Mouse (Mus musculus): ENCODE data around the gene Epha4. TPM values are rescaled to one million over a fixed set of nuclear protein-coding genes. Genes with fewer than 3 reads are reported as not detected.

Epha4 gene
- polyA plus RNA-seq, 1 experiment, result 8.5 TPM

- TF ChIP-seq POLR2A (IDR thresholded peaks at IDR 0.05; ENCODE audit: insufficient read depth, low read length), result no peak
- no peak for TF ChIP-seq EP300 (IDR thresholded peaks at IDR 0.05; ENCODE audit: insufficient read depth, low read depth, low read length)
- no peak for TF ChIP-seq CTCF (IDR thresholded peaks at IDR 0.05; ENCODE audit: low read depth, low read length)
- H3K27me3 ChIP-seq (ENCODE audit: control insufficient read depth, insufficient read depth, low read length, poor library complexity, severe bottlenecking), result no peaks in the 10 kb centered on the region
- peaks cover 13% of the 10 kb centered on the region for H3K4me1 ChIP-seq (ENCODE audit: control insufficient read depth, insufficient read depth, low read length)
- H3K9ac ChIP-seq (ENCODE audit: low read depth, poor library complexity, severe bottlenecking), result no peak overlapping the region
- no peaks in the 10 kb centered on the region for H3K36me3 ChIP-seq (ENCODE audit: control insufficient read depth, insufficient read depth, low read length, poor library complexity, severe bottlenecking)
- H3K9me3 ChIP-seq (replicated peaks; ENCODE audit: control insufficient read depth, insufficient read depth, low read length, poor library complexity, severe bottlenecking), result no peaks in the 10 kb centered on the region
- no peak overlapping the region for H3K4me3 ChIP-seq (ENCODE audit: low read depth, low read length)
- no peak overlapping the region for H3K27ac ChIP-seq (ENCODE audit: insufficient read depth, low read length)
Measured at GRCm38 (mm10) chr1:77495790-77496158, 19.1 kb downstream of the Epha4 start.

- Histone ChIP-seq H3K4me1 (ENCODE audit: control insufficient read depth, insufficient read depth, low read length) (peaks cover 13% of the 10 kb centered on the region), H3K4me3 (ENCODE audit: low read depth, low read length) (no peak overlapping the region), H3K9me3 (replicated peaks; ENCODE audit: control insufficient read depth, insufficient read depth, low read length, poor library complexity, severe bottlenecking) (no peaks in the 10 kb centered on the region), H3K27ac (ENCODE audit: insufficient read depth, low read length) (no peak overlapping the region), H3K27me3 (ENCODE audit: control insufficient read depth, insufficient read depth, low read length, poor library complexity, severe bottlenecking) (no peaks in the 10 kb centered on the region), H3K36me3 (ENCODE audit: control insufficient read depth, insufficient read depth, low read length, poor library complexity, severe bottlenecking) (no peaks in the 10 kb centered on the region), H3K9ac (ENCODE audit: low read depth, poor library complexity, severe bottlenecking) (no peak overlapping the region)
- no peak for TF ChIP-seq POLR2A (IDR thresholded peaks at IDR 0.05; ENCODE audit: insufficient read depth, low read length)
- no peak for TF ChIP-seq CTCF (IDR thresholded peaks at IDR 0.05; ENCODE audit: low read depth, low read length)
- TF ChIP-seq EP300 (IDR thresholded peaks at IDR 0.05; ENCODE audit: insufficient read depth, low read depth, low read length), result no peak
Measured at GRCm38 (mm10) chr1:77495030-77495789, 19.7 kb downstream of the Epha4 start.

DNA sequence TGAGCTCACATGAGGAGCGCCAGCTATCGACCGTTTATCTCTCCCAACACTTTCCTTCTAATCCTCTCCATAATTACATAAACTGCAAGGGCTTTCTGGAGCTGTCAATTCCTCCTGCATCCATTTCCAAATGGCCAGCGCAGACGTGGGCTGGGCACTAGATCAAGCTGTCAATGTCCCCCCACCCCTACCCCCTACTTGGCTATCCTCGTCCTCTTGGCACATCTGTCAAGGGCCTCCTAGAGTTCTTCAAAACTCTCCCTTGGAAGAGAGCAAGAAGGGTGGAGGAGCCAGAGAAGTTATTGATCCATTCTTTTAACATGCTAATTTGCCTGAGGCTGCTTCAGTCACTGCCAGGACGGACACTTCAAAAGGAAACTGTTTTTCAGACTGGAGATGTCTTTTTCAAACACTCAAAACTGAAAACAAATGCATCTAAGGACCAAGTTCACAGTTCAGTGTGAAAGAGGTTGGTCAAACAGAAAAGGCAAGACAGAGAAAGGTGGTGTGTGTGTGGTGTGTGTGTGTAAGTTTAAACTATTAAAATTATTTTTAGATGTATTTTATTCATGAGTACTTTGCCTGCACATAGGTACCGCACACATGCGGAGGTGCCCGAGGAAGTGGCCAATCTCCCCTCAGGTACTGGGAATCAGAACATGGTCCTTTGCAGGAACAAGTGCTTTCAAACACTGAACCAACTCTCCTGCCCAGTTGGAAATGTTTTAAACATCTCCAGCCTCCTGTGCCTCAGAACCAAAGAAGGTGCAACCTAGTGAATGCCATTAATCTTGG is 20.9 kb downstream of the Epha4 start:
- H3K9ac ChIP-seq (ENCODE audit: low read depth, poor library complexity, severe bottlenecking), result no peak overlapping the region
- no peak overlapping the region for H3K27ac ChIP-seq (ENCODE audit: insufficient read depth, low read length)
- no peaks in the 10 kb centered on the region for H3K36me3 ChIP-seq (ENCODE audit: control insufficient read depth, insufficient read depth, low read length, poor library complexity, severe bottlenecking)
- no peaks in the 10 kb centered on the region for H3K9me3 ChIP-seq (replicated peaks; ENCODE audit: control insufficient read depth, insufficient read depth, low read length, poor library complexity, severe bottlenecking)
- no peaks in the 10 kb centered on the region for H3K27me3 ChIP-seq (ENCODE audit: control insufficient read depth, insufficient read depth, low read length, poor library complexity, severe bottlenecking)
- peaks cover 11% of the 10 kb centered on the region for H3K4me1 ChIP-seq (ENCODE audit: control insufficient read depth, insufficient read depth, low read length)
- no peak overlapping the region for H3K4me3 ChIP-seq (ENCODE audit: low read depth, low read length)
- TF ChIP-seq POLR2A (IDR thresholded peaks at IDR 0.05; ENCODE audit: insufficient read depth, low read length), result no peak
- no peak for TF ChIP-seq CTCF (IDR thresholded peaks at IDR 0.05; ENCODE audit: low read depth, low read length)
- no peak for TF ChIP-seq EP300 (IDR thresholded peaks at IDR 0.05; ENCODE audit: insufficient read depth, low read depth, low read length)

DNA sequence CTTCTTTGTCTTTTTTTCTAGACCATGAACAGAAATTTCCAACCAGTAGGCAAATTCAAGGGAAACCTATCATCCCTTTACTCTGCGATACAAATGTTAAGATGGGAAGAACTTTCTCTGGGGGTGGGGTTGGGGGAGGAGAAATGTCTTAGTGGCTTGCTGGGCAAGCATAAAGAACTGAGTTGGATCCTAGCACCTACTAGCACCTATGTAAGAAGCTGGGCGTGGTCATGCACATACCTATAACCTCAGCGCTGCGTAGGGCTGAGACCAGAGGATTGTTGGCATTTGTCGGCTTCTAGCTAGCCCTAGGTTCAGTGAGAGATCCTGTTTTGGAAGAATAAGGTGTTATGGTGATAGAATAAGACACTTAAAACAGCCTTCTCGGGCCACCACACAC is 24.7 kb downstream of the Epha4 start:
- Histone ChIP-seq H3K27me3 (ENCODE audit: control insufficient read depth, insufficient read depth, low read length, poor library complexity, severe bottlenecking) (no peaks in the 10 kb centered on the region), H3K36me3 (ENCODE audit: control insufficient read depth, insufficient read depth, low read length, poor library complexity, severe bottlenecking) (no peaks in the 10 kb centered on the region), H3K4me3 (ENCODE audit: low read depth, low read length) (no peak overlapping the region), H3K9ac (ENCODE audit: low read depth, poor library complexity, severe bottlenecking) (no peak overlapping the region), H3K9me3 (replicated peaks; ENCODE audit: control insufficient read depth, insufficient read depth, low read length, poor library complexity, severe bottlenecking) (no peaks in the 10 kb centered on the region), H3K4me1 (ENCODE audit: control insufficient read depth, insufficient read depth, low read length) (peaks cover 7% of the 10 kb centered on the region), H3K27ac (ENCODE audit: insufficient read depth, low read length) (no peak overlapping the region)
- TF ChIP-seq CTCF (IDR thresholded peaks at IDR 0.05; ENCODE audit: low read depth, low read length), result no peak
- TF ChIP-seq EP300 (IDR thresholded peaks at IDR 0.05; ENCODE audit: insufficient read depth, low read depth, low read length), result no peak
- no peak for TF ChIP-seq POLR2A (IDR thresholded peaks at IDR 0.05; ENCODE audit: insufficient read depth, low read length)

- H3K4me1 ChIP-seq (ENCODE audit: control insufficient read depth, insufficient read depth, low read length), result peaks cover 4% of the 10 kb centered on the region
Measured at GRCm38 (mm10) chr1:77489387-77489786, 25.5 kb downstream of the Epha4 start.

More at GRCm38 (mm10) chr1:77489387-77489786, 25.5 kb downstream of the Epha4 start:
- H3K27ac ChIP-seq (ENCODE audit: insufficient read depth, low read length), result no peak overlapping the region
- H3K27me3 ChIP-seq (ENCODE audit: control insufficient read depth, insufficient read depth, low read length, poor library complexity, severe bottlenecking), result no peaks in the 10 kb centered on the region
- TF ChIP-seq POLR2A (IDR thresholded peaks at IDR 0.05; ENCODE audit: insufficient read depth, low read length) (no peak), EP300 (IDR thresholded peaks at IDR 0.05; ENCODE audit: insufficient read depth, low read depth, low read length) (no peak), CTCF (IDR thresholded peaks at IDR 0.05; ENCODE audit: low read depth, low read length) (no peak)
- no peaks in the 10 kb centered on the region for H3K36me3 ChIP-seq (ENCODE audit: control insufficient read depth, insufficient read depth, low read length, poor library complexity, severe bottlenecking)
- H3K9me3 ChIP-seq (replicated peaks; ENCODE audit: control insufficient read depth, insufficient read depth, low read length, poor library complexity, severe bottlenecking), result no peaks in the 10 kb centered on the region
- no peak overlapping the region for H3K9ac ChIP-seq (ENCODE audit: low read depth, poor library complexity, severe bottlenecking)
- H3K4me3 ChIP-seq (ENCODE audit: low read depth, low read length), result no peak overlapping the region
